Mouse (Mus musculus): ENCODE results near the gene Phb. TPM values are rescaled to one million over a fixed set of nuclear protein-coding genes. Genes with fewer than 3 reads are reported as not detected.

Gene Phb
- polyA plus RNA-seq, 1 experiment from 2014 or later, result 251 TPM

GRCm38 (mm10) chr11:95640751-95641150 is 26.0 kb upstream of the Phb start:
- Histone ChIP-seq H3K27me3 (ENCODE audit: low read depth, poor library complexity, severe bottlenecking) (peaks cover 75% of the 10 kb centered on the region), H3K36me3 (no peaks in the 10 kb centered on the region), H3K27ac (replicated peaks) (no peak overlapping the region), H3K4me3 (no peak overlapping the region), H3K9me3 (replicated peaks) (no peaks in the 10 kb centered on the region), H3K4me1 (peaks cover 50% of the 10 kb centered on the region)
- WGBS, result 52% methylated on average over 2 of the region's 2 CpGs
- DNase-seq (ENCODE audit: low spot score), result no peak

DNA sequence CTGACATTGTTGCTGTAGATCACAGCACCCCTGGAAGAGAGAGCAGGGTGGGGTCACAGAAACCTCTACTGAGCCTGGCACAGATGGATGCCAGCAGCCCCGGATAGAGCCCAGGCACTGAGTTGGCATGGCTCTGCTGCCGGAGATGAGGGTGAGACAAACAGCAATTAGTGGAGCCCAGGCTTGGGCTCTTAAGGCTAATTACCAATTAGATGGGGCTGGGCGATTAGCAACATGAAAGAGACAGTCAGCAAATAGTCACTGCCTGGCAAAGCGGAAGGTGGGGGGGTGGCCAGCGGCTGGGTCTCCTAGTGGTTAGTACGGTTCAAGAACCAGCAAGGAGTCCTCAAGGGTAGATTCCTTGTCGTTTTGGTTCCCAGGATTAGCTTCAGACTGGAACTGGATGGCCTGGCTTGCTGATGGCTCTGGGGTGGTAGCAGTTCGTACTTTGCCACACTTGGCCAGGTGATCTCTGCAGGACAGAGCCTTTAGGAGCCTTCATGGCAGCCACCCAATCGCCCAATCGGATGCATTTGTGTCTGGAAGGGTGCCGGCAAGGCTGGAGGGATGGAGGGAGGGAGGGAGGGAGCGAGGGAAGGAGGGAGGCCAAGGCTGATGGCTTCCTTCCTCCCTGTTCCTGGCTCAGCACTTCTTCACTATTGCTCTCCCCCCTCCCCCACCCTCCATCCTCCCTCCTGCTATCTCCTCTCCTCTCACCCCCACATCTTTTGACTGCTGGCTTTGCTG is 24.1 kb upstream of the Phb start:
- DNase-seq (ENCODE audit: low spot score), result no peak
- H3K27ac ChIP-seq (replicated peaks), result no peak overlapping the region
- no peaks in the 10 kb centered on the region for H3K36me3 ChIP-seq
- WGBS, result 57% methylated on average over 12 of the region's 12 CpGs
- H3K4me1 ChIP-seq, result peaks cover 68% of the 10 kb centered on the region
- H3K27me3 ChIP-seq (ENCODE audit: low read depth, poor library complexity, severe bottlenecking), result peaks cover 94% of the 10 kb centered on the region
- H3K9me3 ChIP-seq (replicated peaks), result no peaks in the 10 kb centered on the region
- no peak overlapping the region for H3K4me3 ChIP-seq

DNA sequence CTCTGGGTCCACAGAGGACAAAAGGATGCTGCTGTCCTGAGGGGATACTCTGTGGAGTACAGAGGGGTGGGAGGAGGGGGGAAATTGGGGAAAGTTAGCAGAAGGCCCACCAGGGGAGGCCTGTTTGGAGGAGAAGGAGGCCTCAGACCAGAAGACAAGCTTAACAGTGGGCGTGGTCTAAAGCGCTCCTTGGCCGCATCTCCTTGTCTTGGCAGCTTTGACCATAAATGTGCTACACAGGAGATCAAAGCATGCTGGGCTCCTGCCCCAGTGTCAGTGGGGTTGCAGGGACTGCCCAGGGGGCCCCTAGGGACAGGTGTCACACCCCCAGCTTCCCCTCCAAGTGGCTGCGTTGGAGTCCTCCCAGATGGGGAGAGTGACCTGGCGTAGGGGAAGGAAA is 22.9 kb upstream of the Phb start:
- H3K4me1 ChIP-seq, result peaks cover 79% of the 10 kb centered on the region
- no peak for DNase-seq (ENCODE audit: low spot score)
- 48% methylated on average over 5 of the region's 5 CpGs for WGBS
- peak overlapping the region; percentile 10; the same call in 1 of the 2 replicates for H3K27ac ChIP-seq (replicated peaks)
- H3K36me3 ChIP-seq, result no peaks in the 10 kb centered on the region
- no peaks in the 10 kb centered on the region for H3K9me3 ChIP-seq (replicated peaks)
- H3K4me3 ChIP-seq, result no peak overlapping the region
- peaks cover 100% of the 10 kb centered on the region for H3K27me3 ChIP-seq (ENCODE audit: low read depth, poor library complexity, severe bottlenecking)

DNA sequence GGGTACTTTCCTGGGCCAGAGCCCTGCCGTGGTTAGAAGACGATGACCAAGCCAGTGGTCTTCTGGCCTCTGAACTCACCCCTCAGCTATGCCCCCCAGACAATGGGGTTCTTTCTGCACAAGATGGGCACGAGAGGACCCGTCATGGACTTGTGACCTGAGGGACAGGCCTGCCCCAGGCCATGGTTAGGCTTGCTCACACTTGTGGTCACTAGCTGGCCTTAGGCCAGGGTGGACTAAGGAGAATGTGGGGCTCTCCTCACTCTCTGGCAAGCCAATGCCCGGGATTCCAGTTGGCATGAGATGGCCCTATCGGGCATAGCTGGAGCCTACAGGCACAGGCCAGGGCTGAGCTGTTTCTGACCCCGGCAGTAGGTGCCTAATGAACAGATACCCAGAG is 22.4 kb upstream of the Phb start:
- 70% methylated on average over 7 of the region's 7 CpGs for WGBS
- Histone ChIP-seq H3K27ac (replicated peaks) (peak overlapping the region; percentile 10; the same call in 1 of the 2 replicates), H3K4me3 (no peak overlapping the region), H3K36me3 (no peaks in the 10 kb centered on the region), H3K9me3 (replicated peaks) (no peaks in the 10 kb centered on the region), H3K4me1 (peaks cover 83% of the 10 kb centered on the region), H3K27me3 (ENCODE audit: low read depth, poor library complexity, severe bottlenecking) (peaks cover 100% of the 10 kb centered on the region)
- DNase-seq (ENCODE audit: low spot score), result no peak

- 2% methylated on average over 36 of the region's 36 CpGs for WGBS
- Histone ChIP-seq H3K9me3 (replicated peaks) (no peaks in the 10 kb centered on the region), H3K27me3 (ENCODE audit: low read depth, poor library complexity, severe bottlenecking) (peaks cover 97% of the 10 kb centered on the region), H3K27ac (replicated peaks) (peak overlapping the region; percentile 81), H3K4me1 (peaks cover 80% of the 10 kb centered on the region), H3K4me3 (peak overlapping the region; percentile 46), H3K36me3 (no peaks in the 10 kb centered on the region)
- DNase-seq (ENCODE audit: low spot score), result peak; percentile 84
Measured at GRCm38 (mm10) chr11:95645397-95646153, 21.2 kb upstream of the Phb start.

GRCm38 (mm10) chr11:95646154-95646490 is 20.6 kb upstream of the Phb start:
- Histone ChIP-seq H3K4me3 (peak overlapping the region; percentile 46; the same call in 1 of the 2 replicates), H3K9me3 (replicated peaks) (no peaks in the 10 kb centered on the region), H3K27me3 (ENCODE audit: low read depth, poor library complexity, severe bottlenecking) (peaks cover 97% of the 10 kb centered on the region), H3K4me1 (peaks cover 74% of the 10 kb centered on the region), H3K27ac (replicated peaks) (peak overlapping the region; percentile 81), H3K36me3 (no peaks in the 10 kb centered on the region)
- 39% methylated on average over 3 of the region's 3 CpGs for WGBS
- DNase-seq (ENCODE audit: low spot score), result no peak

DNA sequence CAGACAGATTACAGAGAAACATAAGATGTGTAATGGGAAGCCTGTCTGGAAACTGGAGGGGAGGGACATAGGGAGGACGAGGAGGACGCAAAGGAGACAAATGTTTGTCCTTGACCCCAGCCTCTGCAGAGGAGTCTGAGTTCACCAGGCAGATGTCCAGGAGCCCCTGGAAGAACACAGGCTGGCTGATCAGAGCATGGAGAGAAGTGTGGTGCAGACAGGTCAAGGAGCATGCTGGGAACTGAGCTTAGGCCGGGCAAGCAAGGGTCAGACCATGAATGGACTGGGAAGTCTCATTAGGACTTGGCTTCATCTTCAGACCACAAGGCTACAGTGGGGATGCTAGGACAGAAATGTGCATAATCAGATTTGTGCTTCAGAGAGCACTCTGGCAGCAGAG is 19.0 kb upstream of the Phb start:
- peaks cover 95% of the 10 kb centered on the region for H3K27me3 ChIP-seq (ENCODE audit: low read depth, poor library complexity, severe bottlenecking)
- peaks cover 71% of the 10 kb centered on the region for H3K4me1 ChIP-seq
- no peak overlapping the region for H3K27ac ChIP-seq (replicated peaks)
- 47% methylated on average over 3 of the region's 3 CpGs for WGBS
- DNase-seq (ENCODE audit: low spot score), result no peak
- no peak overlapping the region for H3K4me3 ChIP-seq
- no peaks in the 10 kb centered on the region for H3K36me3 ChIP-seq
- H3K9me3 ChIP-seq (replicated peaks), result no peaks in the 10 kb centered on the region

DNA sequence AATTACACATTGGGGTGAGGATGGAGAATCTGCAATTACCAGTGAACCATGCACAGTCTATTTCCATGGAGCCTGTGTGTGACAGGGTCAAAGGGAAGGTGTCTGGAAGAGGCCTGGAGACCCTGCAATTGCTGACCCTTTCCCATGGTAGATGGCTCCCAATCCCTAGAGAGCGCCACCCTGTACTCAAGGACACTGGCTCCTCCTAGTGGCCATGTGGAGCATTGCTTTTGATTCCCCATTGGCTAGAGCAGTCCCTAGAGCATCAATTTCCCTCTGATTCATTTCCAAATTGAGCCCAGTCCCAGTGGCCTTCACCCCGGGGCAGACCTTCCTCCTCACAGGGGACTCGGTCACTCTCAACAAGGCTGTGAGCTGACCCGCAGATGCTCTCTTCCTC is 17.9 kb upstream of the Phb start:
- DNase-seq (ENCODE audit: low spot score), result peak; percentile 82
- no peaks in the 10 kb centered on the region for H3K36me3 ChIP-seq
- no peak overlapping the region for H3K27ac ChIP-seq (replicated peaks)
- H3K27me3 ChIP-seq (ENCODE audit: low read depth, poor library complexity, severe bottlenecking), result peaks cover 89% of the 10 kb centered on the region
- 5% methylated on average over 4 of the region's 4 CpGs for WGBS
- no peaks in the 10 kb centered on the region for H3K9me3 ChIP-seq (replicated peaks)
- H3K4me1 ChIP-seq, result peaks cover 60% of the 10 kb centered on the region
- H3K4me3 ChIP-seq, result no peak overlapping the region

DNA sequence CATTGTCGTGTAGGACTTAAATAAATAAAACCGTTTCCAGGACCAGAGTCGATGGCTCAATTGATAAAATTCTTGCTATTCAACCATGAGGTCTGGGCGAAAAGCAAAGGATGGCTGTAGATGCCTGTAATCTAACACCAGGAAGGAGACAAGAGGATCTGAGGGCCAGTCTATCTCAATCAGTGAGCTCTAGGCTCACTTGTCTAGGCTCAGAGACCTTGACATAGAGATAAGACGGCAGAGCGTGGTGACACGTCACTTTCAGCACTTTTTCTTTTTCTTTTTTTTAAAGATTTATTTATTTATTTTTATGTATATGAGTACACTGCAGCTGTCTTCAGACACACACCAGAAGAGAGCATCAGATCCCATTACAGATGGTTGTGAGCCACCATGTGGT is 17.2 kb upstream of the Phb start:
- Histone ChIP-seq H3K4me1 (peaks cover 53% of the 10 kb centered on the region), H3K9me3 (replicated peaks) (no peaks in the 10 kb centered on the region), H3K4me3 (no peak overlapping the region), H3K36me3 (no peaks in the 10 kb centered on the region), H3K27me3 (ENCODE audit: low read depth, poor library complexity, severe bottlenecking) (peaks cover 82% of the 10 kb centered on the region), H3K27ac (replicated peaks) (no peak overlapping the region)
- 81% methylated on average over 7 of the region's 7 CpGs for WGBS
- no peak for DNase-seq (ENCODE audit: low spot score)

DNA sequence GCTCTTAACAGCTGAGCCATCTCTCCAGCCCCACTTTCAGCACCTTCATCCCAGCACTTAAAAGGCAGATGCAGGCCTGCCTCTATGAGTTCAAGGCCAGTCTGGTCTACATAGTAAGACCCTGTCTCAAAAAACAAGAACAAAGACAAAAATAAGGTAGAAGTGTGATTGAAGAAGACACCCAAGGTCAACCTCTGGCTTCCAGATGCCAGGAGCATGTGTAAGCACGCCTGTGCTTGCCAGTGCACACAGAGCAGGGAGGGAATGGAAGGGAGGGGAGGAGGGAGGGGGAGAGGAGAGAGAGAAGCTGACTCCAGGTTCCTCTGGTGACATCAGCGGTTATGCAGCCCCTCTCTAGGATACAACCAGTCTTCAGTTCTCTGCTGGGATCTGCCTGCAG is 16.8 kb upstream of the Phb start:
- peaks cover 77% of the 10 kb centered on the region for H3K27me3 ChIP-seq (ENCODE audit: low read depth, poor library complexity, severe bottlenecking)
- WGBS, result 56% methylated on average over 2 of the region's 2 CpGs
- no peaks in the 10 kb centered on the region for H3K9me3 ChIP-seq (replicated peaks)
- no peaks in the 10 kb centered on the region for H3K36me3 ChIP-seq
- no peak overlapping the region for H3K27ac ChIP-seq (replicated peaks)
- no peak overlapping the region for H3K4me3 ChIP-seq
- no peak for DNase-seq (ENCODE audit: low spot score)
- peaks cover 49% of the 10 kb centered on the region for H3K4me1 ChIP-seq

DNA sequence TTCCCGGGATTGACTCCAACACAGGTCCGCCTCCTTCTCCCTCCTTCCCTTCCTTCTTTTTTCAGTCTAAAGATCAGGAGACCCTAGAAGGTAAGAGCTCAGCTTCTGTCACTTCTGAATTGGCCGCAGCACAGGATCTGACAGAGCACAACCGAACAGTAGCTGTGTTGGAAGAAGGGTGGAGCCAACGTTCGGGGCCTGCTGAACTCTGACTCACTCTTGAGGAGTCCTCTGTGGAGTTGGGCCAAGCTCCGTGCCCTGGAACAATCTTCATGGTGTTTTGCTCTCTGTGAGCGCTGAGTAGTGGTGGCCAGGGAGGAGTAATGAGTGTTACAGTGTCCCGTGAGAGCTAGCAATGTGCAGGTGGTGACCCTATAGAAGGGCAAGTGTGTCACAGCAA is 15.8 kb upstream of the Phb start:
- Histone ChIP-seq H3K27me3 (ENCODE audit: low read depth, poor library complexity, severe bottlenecking) (peaks cover 68% of the 10 kb centered on the region), H3K27ac (replicated peaks) (no peak overlapping the region), H3K9me3 (replicated peaks) (no peaks in the 10 kb centered on the region), H3K4me1 (peaks cover 39% of the 10 kb centered on the region), H3K36me3 (no peaks in the 10 kb centered on the region), H3K4me3 (no peak overlapping the region)
- 82% methylated on average over 9 of the region's 9 CpGs for WGBS
- no peak for DNase-seq (ENCODE audit: low spot score)

DNA sequence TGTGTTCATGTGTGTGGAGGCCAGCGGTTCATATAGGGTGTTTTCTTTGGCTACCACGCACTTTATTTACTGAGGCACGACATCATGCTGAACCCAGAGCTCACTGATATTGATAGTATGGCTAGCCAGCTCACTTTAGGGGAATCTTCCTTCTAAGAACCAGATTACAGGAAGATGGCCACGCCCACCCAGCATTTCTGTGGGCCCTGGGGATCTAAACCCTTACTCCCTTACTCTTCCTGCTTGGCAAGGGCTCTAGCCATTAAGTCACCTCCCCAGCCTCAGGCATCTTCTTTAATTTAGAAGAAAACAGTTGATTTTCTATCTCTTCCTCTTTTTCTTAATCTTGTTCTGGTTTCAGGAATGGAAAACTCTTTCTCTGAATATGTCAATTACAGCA is 9.3 kb upstream of the Phb start:
- no peak for DNase-seq (ENCODE audit: low spot score)
- no peaks in the 10 kb centered on the region for H3K36me3 ChIP-seq
- 80% methylated on average over 4 of the region's 4 CpGs for WGBS
- H3K27ac ChIP-seq (replicated peaks), result no peak overlapping the region
- no peaks in the 10 kb centered on the region for H3K4me1 ChIP-seq
- H3K4me3 ChIP-seq, result no peak overlapping the region
- H3K9me3 ChIP-seq (replicated peaks), result no peaks in the 10 kb centered on the region; the same call in 1 of the 2 replicates
- peaks cover 7% of the 10 kb centered on the region for H3K27me3 ChIP-seq (ENCODE audit: low read depth, poor library complexity, severe bottlenecking)

DNA sequence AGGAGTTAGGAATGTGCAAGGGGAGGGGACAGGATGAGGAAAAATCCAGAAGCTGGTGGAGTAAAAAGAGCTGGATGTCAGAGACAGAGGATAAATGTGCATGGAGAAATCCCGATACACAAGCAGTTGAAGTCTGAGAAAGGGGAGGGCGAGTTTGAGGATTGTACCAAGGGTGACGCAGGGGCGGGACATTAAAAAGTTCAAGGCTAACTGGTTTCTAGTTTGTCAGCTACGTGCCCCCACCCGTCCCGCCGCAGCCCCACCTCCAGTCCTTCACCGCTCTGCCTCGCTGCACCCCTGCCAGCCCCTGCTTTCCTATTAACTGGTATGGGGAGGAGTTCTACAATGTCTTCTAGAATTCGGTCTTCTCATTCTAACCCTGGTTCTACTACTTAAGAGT is 420 bp downstream of the Phb start:
- no peak for DNase-seq (ENCODE audit: low spot score)
- H3K27me3 ChIP-seq (ENCODE audit: low read depth, poor library complexity, severe bottlenecking), result no peaks in the 10 kb centered on the region
- peaks cover 15% of the 10 kb centered on the region for H3K4me1 ChIP-seq
- no peaks in the 10 kb centered on the region for H3K9me3 ChIP-seq (replicated peaks)
- H3K36me3 ChIP-seq, result peaks cover 43% of the 10 kb centered on the region
- H3K4me3 ChIP-seq, result peak overlapping the region; percentile 86
- H3K27ac ChIP-seq (replicated peaks), result peak overlapping the region; percentile 82
- 4% methylated on average over 11 of the region's 11 CpGs for WGBS

Measured in midbrain, embryonic 10.5 days (tissue).